Mouse (Mus musculus): ENCODE results near the gene Wnk4. TPM values are rescaled to one million over a fixed set of nuclear protein-coding genes. Genes with fewer than 3 reads are reported as not detected.
"Not testable (repeated sequence)": the region's sequence is repeated elsewhere in the genome, so short reads cannot be mapped to it uniquely, and the experiment has no call there.

Gene Wnk4
- total and polyA plus RNA-seq, 2 experiments from 2014 or later = 3.2 to 9.1 TPM

DNA sequence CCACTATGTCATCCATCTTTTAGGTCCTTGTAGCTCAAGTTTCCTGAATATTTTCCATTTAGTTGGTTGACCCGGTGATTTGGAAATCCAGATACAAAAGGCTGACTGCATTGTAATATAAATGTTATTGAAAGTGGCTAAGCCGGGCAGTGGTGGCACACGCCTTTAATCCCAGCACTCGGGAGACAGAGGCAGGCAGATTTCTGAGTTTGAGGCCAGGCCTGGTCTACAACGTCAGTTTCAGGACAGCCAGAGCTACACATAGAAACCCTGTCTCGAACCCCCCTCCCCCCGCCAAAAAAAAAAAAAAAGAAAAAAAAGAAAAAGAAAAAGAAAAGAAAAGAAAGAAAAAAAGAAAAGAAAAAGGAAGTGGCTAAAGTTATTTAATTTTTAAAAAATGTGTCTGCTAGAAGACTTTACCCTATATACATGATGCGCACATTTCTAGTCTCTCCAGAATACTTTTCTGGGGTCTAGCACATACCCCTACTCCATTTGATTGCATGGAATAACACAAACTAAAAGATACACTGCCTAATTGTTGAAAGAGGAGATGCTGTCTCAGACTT is 54.8 kb downstream of the Wnk4 start:
- Histone ChIP-seq H3K9ac (peak overlapping the region; percentile 97), H3K27me3 (ENCODE audit: insufficient read depth, low read length) (no peaks in the 10 kb centered on the region), H3K9me3 (ENCODE audit: low read length) (no peaks in the 10 kb centered on the region), H3K4me2 (ENCODE audit: low read depth) (peak overlapping the region; percentile 92), H3K4me3 (ENCODE audit: low read depth, low read length) (peak overlapping the region; percentile 100), H3K36me3 (ENCODE audit: insufficient read depth) (peaks cover 15% of the 10 kb centered on the region), H3K27ac (ENCODE audit: low read depth, low read length) (peak overlapping the region; percentile 60), H3K4me1 (ENCODE audit: insufficient read depth) (peaks cover 6% of the 10 kb centered on the region; the same call in 1 of the 2 replicates)
- DNase-seq = no peak
- TF ChIP-seq CTCF (IDR thresholded peaks at IDR 0.05; ENCODE audit: low read depth) = no peak
- WGBS = 84% methylated on average over 8 of the region's 8 CpGs
- no peak for ATAC-seq

DNA sequence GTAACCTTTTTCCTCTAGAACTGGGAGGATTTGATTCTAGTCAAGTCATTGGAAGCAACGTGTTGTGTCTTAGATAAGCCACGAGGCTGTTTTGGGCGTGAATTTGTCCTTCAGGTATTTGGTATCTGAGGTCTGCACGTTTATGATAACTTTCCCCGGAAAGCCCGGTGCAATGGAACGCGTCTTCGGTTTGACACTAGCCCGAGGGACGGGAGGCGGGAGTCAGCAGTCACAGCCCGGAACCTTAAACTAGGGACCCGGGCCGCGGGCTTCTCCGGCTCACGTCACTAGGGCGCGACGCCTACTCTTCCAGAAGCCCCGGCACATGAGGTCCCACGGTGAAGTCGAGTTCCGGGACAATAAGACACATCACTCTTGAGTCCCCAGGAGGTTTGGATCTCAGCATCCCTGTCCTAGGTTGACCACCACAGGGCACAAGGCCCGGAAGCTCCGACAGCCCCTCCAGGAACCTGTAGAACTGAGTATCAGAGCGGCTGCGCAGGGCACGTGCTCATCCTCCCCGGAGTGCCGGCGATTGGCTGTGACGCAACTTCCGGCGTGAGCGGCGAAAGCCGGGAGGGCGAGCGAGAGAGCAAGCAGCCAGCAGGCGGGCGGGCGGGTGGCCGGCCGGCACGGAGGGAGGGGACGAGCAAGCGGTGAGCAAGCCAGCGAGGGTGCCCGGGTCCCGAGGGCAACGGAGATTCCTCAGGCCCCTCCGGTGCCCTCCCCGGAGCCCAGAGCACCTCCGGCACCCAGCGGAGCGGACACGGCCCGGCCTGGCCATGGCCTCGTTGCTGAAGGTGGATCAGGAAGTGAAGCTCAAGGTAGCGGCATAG is 55.5 kb downstream of the Wnk4 start, which contains the start of gene Psme3:
Gene Psme3, plus strand, starts transcription at position 549 of the 836 bp plus-strand sequence.
- WGBS = under 1% methylated on average over 56 of the region's 62 CpGs
- peaks cover 22% of the 10 kb centered on the region for H3K36me3 ChIP-seq (ENCODE audit: insufficient read depth)
- no peaks in the 10 kb centered on the region for H3K27me3 ChIP-seq (ENCODE audit: insufficient read depth, low read length)
- ATAC-seq = peak; percentile 96
- H3K4me1 ChIP-seq (ENCODE audit: insufficient read depth) = peaks cover 6% of the 10 kb centered on the region; the same call in 1 of the 2 replicates
- H3K9ac ChIP-seq = peak within 1 kb of the TSS; percentile 97
- peak; percentile 97 for DNase-seq
- no peak for TF ChIP-seq CTCF (IDR thresholded peaks at IDR 0.05; ENCODE audit: low read depth)
- peak within 1 kb of the TSS; percentile 92 for H3K4me2 ChIP-seq (ENCODE audit: low read depth)
- peak within 1 kb of the TSS; percentile 100 for H3K4me3 ChIP-seq (ENCODE audit: low read depth, low read length)
- no peaks in the 10 kb centered on the region for H3K9me3 ChIP-seq (ENCODE audit: low read length)
- peak within 1 kb of the TSS; percentile 60 for H3K27ac ChIP-seq (ENCODE audit: low read depth, low read length)

GRCm38 (mm10) chr11:101316501-101316917 is 56.1 kb downstream of the Wnk4 start:
- H3K9me3 ChIP-seq (ENCODE audit: low read length) = no peaks in the 10 kb centered on the region
- H3K4me1 ChIP-seq (ENCODE audit: insufficient read depth) = peaks cover 6% of the 10 kb centered on the region; the same call in 1 of the 2 replicates
- H3K27ac ChIP-seq (ENCODE audit: low read depth, low read length) = peak overlapping the region; percentile 60
- H3K36me3 ChIP-seq (ENCODE audit: insufficient read depth) = peaks cover 28% of the 10 kb centered on the region
- H3K9ac ChIP-seq = peak overlapping the region; percentile 97
- H3K4me3 ChIP-seq (ENCODE audit: low read depth, low read length) = peak overlapping the region; percentile 100
- no peak for TF ChIP-seq CTCF (IDR thresholded peaks at IDR 0.05; ENCODE audit: low read depth)
- H3K4me2 ChIP-seq (ENCODE audit: low read depth) = peak overlapping the region; percentile 92
- no peaks in the 10 kb centered on the region for H3K27me3 ChIP-seq (ENCODE audit: insufficient read depth, low read length)
- ATAC-seq (peak; percentile 54; the same call in 1 of the 2 replicates), DNase-seq (no peak)
- 4% methylated on average over 17 of the region's 17 CpGs for WGBS

DNA sequence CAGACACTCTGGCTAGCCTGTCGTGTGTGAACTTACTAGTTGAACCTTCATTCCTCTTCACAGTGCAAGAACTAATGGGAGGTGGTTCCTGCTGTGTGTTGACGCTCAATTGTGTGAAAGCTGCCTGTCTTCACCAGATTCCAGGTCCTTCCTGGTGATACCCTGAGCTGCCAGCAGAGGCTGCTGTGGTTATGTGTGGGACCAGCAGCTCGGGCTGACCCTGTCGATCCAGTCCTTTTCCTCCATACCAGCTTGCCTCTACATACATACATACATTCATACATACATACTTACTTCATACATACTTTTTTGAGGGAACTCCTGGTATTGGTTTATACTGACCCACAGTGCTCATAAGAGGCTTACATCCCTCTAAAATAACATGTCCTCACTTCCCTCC is 63.2 kb downstream of the Wnk4 start:
- H3K4me2 ChIP-seq (ENCODE audit: low read depth) = no peak overlapping the region
- WGBS = 2% methylated on average over 4 of the region's 4 CpGs
- H3K36me3 ChIP-seq (ENCODE audit: insufficient read depth) = peaks cover 65% of the 10 kb centered on the region

DNA sequence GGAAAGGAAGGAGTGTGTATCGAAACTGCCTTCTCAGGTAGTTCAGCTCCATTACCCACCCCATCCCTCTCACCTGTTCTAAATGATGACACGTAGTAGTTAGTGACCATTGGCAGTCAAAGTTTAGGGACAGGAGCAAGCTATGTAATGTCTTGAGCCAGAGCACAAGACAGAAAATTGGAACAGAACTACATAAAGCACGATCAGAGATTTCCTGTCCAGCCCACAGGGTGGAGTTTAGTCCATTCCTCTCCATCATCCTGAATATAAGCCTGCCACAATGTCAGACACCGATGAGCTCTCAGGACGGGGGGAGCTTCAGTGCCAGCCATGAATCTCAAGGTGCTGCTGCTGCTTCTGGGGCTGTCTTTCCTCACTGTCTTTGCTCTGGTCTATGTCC is 64.4 kb downstream of the Wnk4 start, which contains the start of gene Aoc2:
Gene Aoc2, plus strand, starts transcription at position 301 of the 400 bp plus-strand sequence.
- peaks cover 55% of the 10 kb centered on the region for H3K36me3 ChIP-seq (ENCODE audit: insufficient read depth)
- no peak within 1 kb of the TSS for H3K27ac ChIP-seq (ENCODE audit: low read depth, low read length)
- no peaks in the 10 kb centered on the region for H3K27me3 ChIP-seq (ENCODE audit: insufficient read depth, low read length)
- ATAC-seq = no peak
- DNase-seq = no peak
- no peak within 1 kb of the TSS for H3K9ac ChIP-seq
- no peak for TF ChIP-seq CTCF (IDR thresholded peaks at IDR 0.05; ENCODE audit: low read depth)
- no peak within 1 kb of the TSS for H3K4me3 ChIP-seq (ENCODE audit: low read depth, low read length)
- H3K4me2 ChIP-seq (ENCODE audit: low read depth) = no peak within 1 kb of the TSS
- H3K4me1 ChIP-seq (ENCODE audit: insufficient read depth) = no peaks in the 10 kb centered on the region
- H3K9me3 ChIP-seq (ENCODE audit: low read length) = no peaks in the 10 kb centered on the region
- WGBS = 97% methylated on average over 5 of the region's 5 CpGs

More for the DNA sequence above, 63.2 kb downstream of the Wnk4 start:
- Histone ChIP-seq H3K4me3 (ENCODE audit: low read depth, low read length) (no peak overlapping the region), H3K27me3 (ENCODE audit: insufficient read depth, low read length) (no peaks in the 10 kb centered on the region), H3K4me1 (ENCODE audit: insufficient read depth) (no peaks in the 10 kb centered on the region), H3K9ac (no peak overlapping the region), H3K27ac (ENCODE audit: low read depth, low read length) (no peak overlapping the region), H3K9me3 (ENCODE audit: low read length) (no peaks in the 10 kb centered on the region)
- peak; percentile 97 for TF ChIP-seq CTCF (IDR thresholded peaks at IDR 0.05; ENCODE audit: low read depth)
- peak; percentile 75 for DNase-seq
- ATAC-seq = peak; percentile 80

GRCm38 (mm10) chr11:101325201-101325600 is 64.8 kb downstream of the Wnk4 start:
- H3K27ac ChIP-seq (ENCODE audit: low read depth, low read length); H3K4me1 ChIP-seq (ENCODE audit: insufficient read depth); H3K27me3 ChIP-seq (ENCODE audit: insufficient read depth, low read length); H3K9ac ChIP-seq; H3K4me3 ChIP-seq (ENCODE audit: low read depth, low read length); ATAC-seq; H3K4me2 ChIP-seq (ENCODE audit: low read depth); H3K9me3 ChIP-seq (ENCODE audit: low read length); DNase-seq: not testable (repeated sequence)
- 94% methylated on average over 11 of the region's 11 CpGs for WGBS
- H3K36me3 ChIP-seq (ENCODE audit: insufficient read depth) = peaks cover 50% of the 10 kb centered on the region

DNA sequence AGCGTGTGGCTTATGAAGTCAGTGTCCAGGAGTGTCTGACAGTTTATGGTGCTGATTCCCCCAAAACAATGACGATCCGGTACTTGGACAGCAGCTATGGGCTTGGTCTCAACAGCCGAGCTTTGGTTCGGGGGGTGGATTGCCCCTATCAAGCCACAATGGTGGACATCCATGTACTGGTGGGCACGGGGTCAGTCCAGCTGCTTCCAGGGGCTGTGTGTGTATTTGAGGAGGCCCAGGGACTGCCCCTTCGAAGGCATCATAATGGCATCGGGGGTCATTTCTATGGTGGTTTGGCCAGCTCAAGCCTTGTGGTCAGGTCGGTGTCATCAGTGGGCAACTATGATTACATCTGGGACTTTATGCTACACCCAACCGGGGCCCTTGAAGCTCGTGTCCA is 65.8 kb downstream of the Wnk4 start:
- no peak for DNase-seq
- 89% methylated on average over 11 of the region's 11 CpGs for WGBS
- no peak overlapping the region for H3K4me2 ChIP-seq (ENCODE audit: low read depth)
- H3K27me3 ChIP-seq (ENCODE audit: insufficient read depth, low read length) = no peaks in the 10 kb centered on the region
- H3K36me3 ChIP-seq (ENCODE audit: insufficient read depth) = peaks cover 41% of the 10 kb centered on the region
- no peak for ATAC-seq
- H3K9me3 ChIP-seq (ENCODE audit: low read length) = no peaks in the 10 kb centered on the region
- H3K9ac ChIP-seq = no peak overlapping the region
- no peaks in the 10 kb centered on the region for H3K4me1 ChIP-seq (ENCODE audit: insufficient read depth)
- no peak for TF ChIP-seq CTCF (IDR thresholded peaks at IDR 0.05; ENCODE audit: low read depth)
- H3K4me3 ChIP-seq (ENCODE audit: low read depth, low read length) = no peak overlapping the region
- H3K27ac ChIP-seq (ENCODE audit: low read depth, low read length) = no peak overlapping the region

Other genes with a start within 250 kb of the Wnk4 start
- 11.3 and 14.9 TPM in 2 replicates for gene Naglu, start 190.6 kb upstream of the Wnk4 start, total RNA-seq (2014; rRNA removed)
- gene Naglu, start 190.6 kb upstream of the Wnk4 start, polyA plus RNA-seq (2015; fragmentation: Nextera tagmentation; extraction: Ambion mirVana) = 11.6 and 12.6 TPM in 2 replicates
- 0.23 and 0.71 TPM in 2 replicates for gene Hsd17b1, start 182.2 kb upstream of the Wnk4 start, total RNA-seq (2014; rRNA removed)
- gene Hsd17b1, start 182.2 kb upstream of the Wnk4 start, polyA plus RNA-seq (2015; fragmentation: Nextera tagmentation; extraction: Ambion mirVana) = not detected in 2 replicates
- 39.3 and 40.7 TPM in 2 replicates for gene Coasy, start 178.0 kb upstream of the Wnk4 start, total RNA-seq (2014; rRNA removed)
- 39.8 and 40.2 TPM in 2 replicates for gene Coasy, start 178.0 kb upstream of the Wnk4 start, polyA plus RNA-seq (2015; fragmentation: Nextera tagmentation; extraction: Ambion mirVana)
- 68.0 and 76.5 TPM in 2 replicates for gene Mlx, start 173.3 kb upstream of the Wnk4 start, total RNA-seq (2014; rRNA removed)
- 78.0 and 82.4 TPM in 2 replicates for gene Mlx, start 173.3 kb upstream of the Wnk4 start, polyA plus RNA-seq (2015; fragmentation: Nextera tagmentation; extraction: Ambion mirVana)
- gene Psmc3ip, start 165.1 kb upstream of the Wnk4 start, total RNA-seq (2014; rRNA removed) = 9.5 and 13.8 TPM in 2 replicates
- 19.2 and 25.7 TPM in 2 replicates for gene Psmc3ip, start 165.1 kb upstream of the Wnk4 start, polyA plus RNA-seq (2015; fragmentation: Nextera tagmentation; extraction: Ambion mirVana)
- 53.3 and 59.0 TPM in 2 replicates for gene Retreg3, start 140.7 kb upstream of the Wnk4 start, total RNA-seq (2014; rRNA removed)
- gene Retreg3, start 140.7 kb upstream of the Wnk4 start, polyA plus RNA-seq (2015; fragmentation: Nextera tagmentation; extraction: Ambion mirVana) = 21.0 and 23.2 TPM in 2 replicates
- 35.6 and 43.1 TPM in 2 replicates for gene Tubg1, start 140.6 kb upstream of the Wnk4 start, total RNA-seq (2014; rRNA removed)
- gene Tubg1, start 140.6 kb upstream of the Wnk4 start, polyA plus RNA-seq (2015; fragmentation: Nextera tagmentation; extraction: Ambion mirVana) = 64.8 and 66.6 TPM in 2 replicates
- 23.2 and 28.6 TPM in 2 replicates for gene Tubg2, start 104.7 kb upstream of the Wnk4 start, total RNA-seq (2014; rRNA removed)
- gene Tubg2, start 104.7 kb upstream of the Wnk4 start, polyA plus RNA-seq (2015; fragmentation: Nextera tagmentation; extraction: Ambion mirVana) = 59.9 and 69.7 TPM in 2 replicates
- gene Cntnap1, start 90.0 kb upstream of the Wnk4 start, total RNA-seq (2014; rRNA removed) = 3.0 and 3.5 TPM in 2 replicates
- 0.35 and 1.1 TPM in 2 replicates for gene Cntnap1, start 90.0 kb upstream of the Wnk4 start, polyA plus RNA-seq (2015; fragmentation: Nextera tagmentation; extraction: Ambion mirVana)
- gene Plekhh3, start 89.2 kb upstream of the Wnk4 start, total RNA-seq (2014; rRNA removed) = 9.2 and 10.2 TPM in 2 replicates
- gene Plekhh3, start 89.2 kb upstream of the Wnk4 start, polyA plus RNA-seq (2015; fragmentation: Nextera tagmentation; extraction: Ambion mirVana) = 4.9 and 5.3 TPM in 2 replicates
- 0.23 and 0.52 TPM in 2 replicates for gene Ccr10, start 85.1 kb upstream of the Wnk4 start, total RNA-seq (2014; rRNA removed)
- 0.15 and 0.24 TPM in 2 replicates for gene Ccr10, start 85.1 kb upstream of the Wnk4 start, polyA plus RNA-seq (2015; fragmentation: Nextera tagmentation; extraction: Ambion mirVana)
- gene Ezh1, start 34.1 kb upstream of the Wnk4 start, total RNA-seq (2014; rRNA removed) = 25.6 and 27.7 TPM in 2 replicates
- 18.8 and 22.5 TPM in 2 replicates for gene Ezh1, start 34.1 kb upstream of the Wnk4 start, polyA plus RNA-seq (2015; fragmentation: Nextera tagmentation; extraction: Ambion mirVana)
- 42.9 and 46.0 TPM in 2 replicates for gene Ramp2, start 14.5 kb upstream of the Wnk4 start, total RNA-seq (2014; rRNA removed)
- 93.4 and 102 TPM in 2 replicates for gene Ramp2, start 14.5 kb upstream of the Wnk4 start, polyA plus RNA-seq (2015; fragmentation: Nextera tagmentation; extraction: Ambion mirVana)
- gene Vps25, start 6.9 kb upstream of the Wnk4 start, total RNA-seq (2014; rRNA removed) = 71.7 and 75.8 TPM in 2 replicates
- gene Vps25, start 6.9 kb upstream of the Wnk4 start, polyA plus RNA-seq (2015; fragmentation: Nextera tagmentation; extraction: Ambion mirVana) = 135 and 138 TPM in 2 replicates
- 0.10 and 0.15 TPM in 2 replicates for gene Cntd1, start 18.4 kb downstream of the Wnk4 start, total RNA-seq (2014; rRNA removed)
- gene Cntd1, start 18.4 kb downstream of the Wnk4 start, polyA plus RNA-seq (2015; fragmentation: Nextera tagmentation; extraction: Ambion mirVana) = 0.36 and 0.61 TPM in 2 replicates
- gene Coa3, start 18.5 kb downstream of the Wnk4 start, total RNA-seq (2014; rRNA removed) = 110 and 140 TPM in 2 replicates
- gene Coa3, start 18.5 kb downstream of the Wnk4 start, polyA plus RNA-seq (2015; fragmentation: Nextera tagmentation; extraction: Ambion mirVana) = 208 and 233 TPM in 2 replicates
- 107 and 177 TPM in 2 replicates for gene Becn1, start 41.7 kb downstream of the Wnk4 start, total RNA-seq (2014; rRNA removed)
- gene Becn1, start 41.7 kb downstream of the Wnk4 start, polyA plus RNA-seq (2015; fragmentation: Nextera tagmentation; extraction: Ambion mirVana) = 133 and 145 TPM in 2 replicates
- gene Psme3, start 55.6 kb downstream of the Wnk4 start, total RNA-seq (2014; rRNA removed) = 70.7 and 80.9 TPM in 2 replicates
- gene Psme3, start 55.6 kb downstream of the Wnk4 start, polyA plus RNA-seq (2015; fragmentation: Nextera tagmentation; extraction: Ambion mirVana) = 78.2 and 88.0 TPM in 2 replicates
- 2.7 and 4.4 TPM in 2 replicates for gene Aoc2, start 64.5 kb downstream of the Wnk4 start, total RNA-seq (2014; rRNA removed)
- 0.42 and 0.87 TPM in 2 replicates for gene Aoc2, start 64.5 kb downstream of the Wnk4 start, polyA plus RNA-seq (2015; fragmentation: Nextera tagmentation; extraction: Ambion mirVana)
- 0.31 and 0.43 TPM in 2 replicates for gene Aoc3, start 70.0 kb downstream of the Wnk4 start, total RNA-seq (2014; rRNA removed)
- gene Aoc3, start 70.0 kb downstream of the Wnk4 start, polyA plus RNA-seq (2015; fragmentation: Nextera tagmentation; extraction: Ambion mirVana) = 0.05 and 0.08 TPM in 2 replicates
- gene G6pc, start 107.0 kb downstream of the Wnk4 start, total RNA-seq (2014; rRNA removed) = not detected in 2 replicates
- not detected in 2 replicates for gene G6pc, start 107.0 kb downstream of the Wnk4 start, polyA plus RNA-seq (2015; fragmentation: Nextera tagmentation; extraction: Ambion mirVana)
- gene Aarsd1, start 157.0 kb downstream of the Wnk4 start, total RNA-seq (2014; rRNA removed) = 87.8 and 89.8 TPM in 2 replicates
- gene Aarsd1, start 157.0 kb downstream of the Wnk4 start, polyA plus RNA-seq (2015; fragmentation: Nextera tagmentation; extraction: Ambion mirVana) = 90.9 and 101 TPM in 2 replicates
- gene Gm27029, start 164.2 kb downstream of the Wnk4 start, total RNA-seq (2014; rRNA removed) = 1.0 and 5.7 TPM in 2 replicates
- 5.1 and 6.2 TPM in 2 replicates for gene Gm27029, start 164.2 kb downstream of the Wnk4 start, polyA plus RNA-seq (2015; fragmentation: Nextera tagmentation; extraction: Ambion mirVana)
- gene Rundc1, start 164.5 kb downstream of the Wnk4 start, total RNA-seq (2014; rRNA removed) = 10.9 and 12.6 TPM in 2 replicates
- gene Rundc1, start 164.5 kb downstream of the Wnk4 start, polyA plus RNA-seq (2015; fragmentation: Nextera tagmentation; extraction: Ambion mirVana) = 18.9 and 24.4 TPM in 2 replicates
- 0.62 and 1.8 TPM in 2 replicates for gene Ptges3l, start 164.8 kb downstream of the Wnk4 start, total RNA-seq (2014; rRNA removed)
- gene Ptges3l, start 164.8 kb downstream of the Wnk4 start, polyA plus RNA-seq (2015; fragmentation: Nextera tagmentation; extraction: Ambion mirVana) = 1.2 and 2.4 TPM in 2 replicates
- gene Rpl27, start 181.7 kb downstream of the Wnk4 start, total RNA-seq (2014; rRNA removed) = 785 and 1,503 TPM in 2 replicates
- gene Rpl27, start 181.7 kb downstream of the Wnk4 start, polyA plus RNA-seq (2015; fragmentation: Nextera tagmentation; extraction: Ambion mirVana) = 274 and 348 TPM in 2 replicates
- 3.2 and 5.2 TPM in 2 replicates for gene Ifi35, start 187.8 kb downstream of the Wnk4 start, total RNA-seq (2014; rRNA removed)
- gene Ifi35, start 187.8 kb downstream of the Wnk4 start, polyA plus RNA-seq (2015; fragmentation: Nextera tagmentation; extraction: Ambion mirVana) = 3.8 and 5.1 TPM in 2 replicates
- 61.9 and 71.4 TPM in 2 replicates for gene Rnd2, start 204.4 kb downstream of the Wnk4 start, total RNA-seq (2014; rRNA removed)
- gene Rnd2, start 204.4 kb downstream of the Wnk4 start, polyA plus RNA-seq (2015; fragmentation: Nextera tagmentation; extraction: Ambion mirVana) = 88.1 and 96.6 TPM in 2 replicates
- 131 and 174 TPM in 2 replicates for gene Vat1, start 205.7 kb downstream of the Wnk4 start, total RNA-seq (2014; rRNA removed)
- gene Vat1, start 205.7 kb downstream of the Wnk4 start, polyA plus RNA-seq (2015; fragmentation: Nextera tagmentation; extraction: Ambion mirVana) = 73.3 and 92.7 TPM in 2 replicates

Data from forebrain, postnatal 0 days (tissue).